Mouse (Mus musculus) T-helper 17 cell (primary cell): ENCODE measurements around the gene Ttc28.

Source experiments
- in situ Hi-C, 2 experiments: fragments of 300-600 bp; cut with MboI, MseI; formaldehyde crosslinking; loops; 1 replicate in 1 of 2; 2 replicates in 1 of 2; pipeline ENCODE4 v1.15.1; 2025; ENCODE audit warnings: high pct_unique_total_duplicates in 2 of 2

The Ttc28 gene

DNA sequence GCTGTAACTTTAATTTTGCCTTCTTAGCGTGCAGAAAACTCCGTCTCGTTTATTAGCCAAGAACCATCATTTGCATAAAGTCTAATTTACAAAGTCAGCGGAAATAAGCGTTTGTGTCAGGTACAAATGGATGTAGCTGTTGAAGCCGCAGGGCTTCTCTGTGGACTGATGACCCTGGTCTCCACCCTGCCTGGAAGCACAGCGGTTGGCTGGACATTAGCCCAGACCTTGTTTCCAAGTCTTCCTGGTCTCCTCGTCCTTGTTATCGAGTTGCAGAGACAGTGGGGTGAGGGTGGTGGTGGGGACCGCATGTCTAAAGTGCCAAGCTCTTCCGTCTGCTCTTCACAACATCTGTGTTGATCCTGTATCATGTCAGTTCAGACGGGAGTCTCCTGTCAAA, 246.1 kb downstream of the Ttc28 start:
- in situ Hi-C loops: loop anchor here in 1 of 2 experiments (25.0 kb wide), 1 partner anchor 1012 kb away; no protein-coding TSS in a partner anchor

- in situ Hi-C loops: loop anchor here in 1 of 2 experiments (25.0 kb wide), 1 partner anchor 1010 kb away; no protein-coding TSS in a partner anchor
Measured at GRCm38 (mm10) chr5:111127786-111128185, 248.2 kb downstream of the Ttc28 start.

GRCm38 (mm10) chr5:111130121-111130520, 250.5 kb downstream of the Ttc28 start:
- in situ Hi-C loops: loop anchor here in 1 of 2 experiments (25.0 kb wide), 1 partner anchor 1007 kb away; no protein-coding TSS in a partner anchor

- in situ Hi-C loops: loop anchor here in 1 of 2 experiments (25.0 kb wide), 1 partner anchor 1006 kb away; no protein-coding TSS in a partner anchor
Measured at GRCm38 (mm10) chr5:111131561-111131960, 252.0 kb downstream of the Ttc28 start.

- in situ Hi-C loops: loop anchor here in 1 of 2 experiments (25.0 kb wide), 1 partner anchor 1004 kb away; no protein-coding TSS in a partner anchor
Measured at GRCm38 (mm10) chr5:111133150-111133549, 253.5 kb downstream of the Ttc28 start.

- in situ Hi-C loops: loop anchor here in 1 of 2 experiments (25.0 kb wide), 1 partner anchor 1004 kb away; no protein-coding TSS in a partner anchor
Measured at GRCm38 (mm10) chr5:111133754-111134153, 254.2 kb downstream of the Ttc28 start.

- in situ Hi-C loops: loop anchor here in 1 of 2 experiments (25.0 kb wide), 1 partner anchor 1000 kb away; no protein-coding TSS in a partner anchor
Measured at GRCm38 (mm10) chr5:111137283-111137682, 257.7 kb downstream of the Ttc28 start.

GRCm38 (mm10) chr5:111137742-111138141, 258.1 kb downstream of the Ttc28 start:
- in situ Hi-C loops: loop anchor here in 1 of 2 experiments (25.0 kb wide), 1 partner anchor 1000 kb away; no protein-coding TSS in a partner anchor

DNA sequence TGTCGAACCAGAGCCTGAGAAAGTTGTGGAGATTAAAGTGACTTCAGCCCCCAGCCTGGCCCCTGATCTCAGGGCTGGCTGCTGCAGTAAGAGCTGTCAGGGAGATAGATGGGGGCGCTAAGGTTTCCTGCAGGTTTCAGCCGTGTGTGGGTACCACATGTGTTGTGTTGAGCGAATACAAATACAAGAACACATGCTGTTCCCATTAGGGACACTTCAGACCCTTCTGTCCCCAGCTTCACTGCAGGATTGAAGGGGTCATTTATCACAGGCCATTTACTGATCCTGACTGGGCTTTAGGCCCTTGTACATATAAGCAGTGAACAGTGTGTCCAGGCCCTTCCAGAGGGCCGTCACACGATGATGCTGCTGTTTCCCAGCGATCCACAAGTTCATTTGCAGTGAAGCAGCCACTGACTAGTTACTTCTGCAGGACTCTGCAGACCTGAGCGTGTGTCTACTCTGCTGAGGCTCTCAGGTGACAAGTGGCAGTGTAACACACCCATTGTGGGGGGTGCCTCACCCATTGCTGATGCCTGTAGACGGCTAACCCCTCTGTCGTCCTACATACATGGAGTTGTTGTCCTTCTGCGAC, 258.7 kb downstream of the Ttc28 start:
- in situ Hi-C loops: loop anchor here in 1 of 2 experiments (25.0 kb wide), 1 partner anchor 999 kb away; no protein-coding TSS in a partner anchor

DNA sequence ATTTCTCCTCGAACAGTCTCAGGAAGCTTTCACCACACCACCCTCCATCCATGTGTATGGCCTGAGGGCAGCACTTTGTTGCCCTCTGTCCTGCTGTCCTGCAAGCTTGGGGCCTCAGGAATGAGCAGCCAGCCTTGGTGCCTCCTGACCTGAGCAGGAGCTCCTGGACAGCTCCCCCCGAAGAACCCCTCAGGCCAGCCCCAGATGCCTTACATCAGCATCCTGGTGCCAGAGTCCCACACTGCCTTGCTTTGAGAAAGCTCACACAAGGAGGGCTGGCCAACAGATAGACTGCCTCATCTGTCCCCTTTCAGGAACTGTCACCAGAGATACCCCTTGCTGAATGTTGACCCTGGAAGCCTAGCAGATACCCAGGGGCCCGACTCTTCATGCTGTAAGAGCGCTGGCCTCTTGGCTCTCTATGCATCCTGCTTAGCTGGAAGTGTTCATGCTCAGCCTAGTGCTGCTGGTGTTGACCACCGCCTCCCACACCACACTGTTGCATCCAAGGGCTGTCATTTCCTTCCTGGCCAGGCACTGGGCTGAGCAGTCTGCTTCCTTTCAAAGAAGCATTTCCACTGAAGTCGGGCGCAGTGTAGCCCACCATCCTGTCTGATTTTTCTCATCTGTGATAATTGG, 259.4 kb downstream of the Ttc28 start:
- in situ Hi-C loops: loop anchor here in 1 of 2 experiments (25.0 kb wide), 1 partner anchor 998 kb away; no protein-coding TSS in a partner anchor

- in situ Hi-C loops: loop anchor here (10.0 to 25.0 kb wide), 2 partner anchors 665 to 998 kb away; no protein-coding TSS in a partner anchor
Measured at GRCm38 (mm10) chr5:111139622-111140021, 260.0 kb downstream of the Ttc28 start.

GRCm38 (mm10) chr5:111141139-111141885, 261.7 kb downstream of the Ttc28 start:
- in situ Hi-C loops: loop anchor here (10.0 to 25.0 kb wide), 2 partner anchors 667 to 996 kb away; no protein-coding TSS in a partner anchor

DNA sequence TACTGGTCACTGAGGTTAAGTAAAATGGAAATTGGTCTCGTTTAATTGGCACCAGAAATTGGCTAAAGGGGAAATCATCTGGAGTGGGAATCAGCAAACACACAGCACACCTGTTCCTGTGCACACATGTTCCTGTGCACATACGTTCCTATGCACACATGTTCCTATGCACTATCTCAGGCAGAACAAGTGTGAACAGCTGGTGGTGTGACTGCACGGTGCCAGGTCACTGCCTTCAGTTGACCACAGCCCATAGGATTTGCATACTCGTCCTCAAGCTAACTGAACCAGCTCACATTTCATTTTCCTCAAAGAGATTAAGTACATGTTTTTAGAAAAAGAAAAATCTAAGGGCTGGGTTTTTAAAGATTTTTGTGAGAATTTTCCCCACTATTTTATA, 263.2 kb downstream of the Ttc28 start:
- in situ Hi-C loops: loop anchor here (10.0 to 25.0 kb wide), 2 partner anchors 668 to 994 kb away; no protein-coding TSS in a partner anchor

DNA sequence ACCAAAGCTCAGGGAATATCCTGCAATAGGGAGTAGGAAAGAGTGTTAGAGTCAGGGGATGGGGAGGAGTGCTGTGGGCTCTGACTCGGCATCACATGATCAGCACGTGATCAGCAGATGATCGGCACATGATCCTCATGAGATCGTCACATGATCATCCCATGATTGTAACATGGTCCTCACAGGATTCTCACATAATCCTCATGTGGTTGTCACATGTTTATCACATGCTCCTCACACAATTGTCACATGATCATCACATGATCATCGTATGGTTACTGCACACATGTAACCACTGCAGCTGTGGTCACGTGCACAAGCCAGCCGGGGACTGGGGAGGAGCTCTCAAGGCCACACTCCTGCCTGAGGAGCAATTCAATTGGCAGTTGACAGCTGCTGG, 264.8 kb downstream of the Ttc28 start:
- in situ Hi-C loops: loop anchor here (10.0 to 25.0 kb wide), 2 partner anchors 670 to 993 kb away; no protein-coding TSS in a partner anchor

DNA sequence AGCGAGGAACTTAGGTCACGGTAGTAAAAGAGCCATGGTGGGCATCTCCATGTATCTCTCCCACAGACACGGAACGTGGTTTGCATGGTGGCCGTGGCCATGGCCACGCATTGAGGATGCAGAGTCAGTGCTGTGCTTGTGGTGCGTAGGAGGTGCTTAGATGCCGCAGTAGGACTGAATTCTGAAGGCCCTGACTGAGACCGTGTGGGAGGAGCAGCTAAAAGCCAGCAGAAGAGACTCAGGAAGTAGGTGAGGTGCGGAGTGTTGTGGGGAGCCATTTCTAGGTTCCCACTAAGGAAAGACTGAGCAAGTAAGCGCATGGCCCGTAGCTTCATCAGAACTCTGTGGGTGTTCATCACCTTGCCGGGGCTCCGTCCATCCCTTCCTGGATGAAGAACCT, 271.0 kb downstream of the Ttc28 start:
- in situ Hi-C loops: no loop called here

DNA sequence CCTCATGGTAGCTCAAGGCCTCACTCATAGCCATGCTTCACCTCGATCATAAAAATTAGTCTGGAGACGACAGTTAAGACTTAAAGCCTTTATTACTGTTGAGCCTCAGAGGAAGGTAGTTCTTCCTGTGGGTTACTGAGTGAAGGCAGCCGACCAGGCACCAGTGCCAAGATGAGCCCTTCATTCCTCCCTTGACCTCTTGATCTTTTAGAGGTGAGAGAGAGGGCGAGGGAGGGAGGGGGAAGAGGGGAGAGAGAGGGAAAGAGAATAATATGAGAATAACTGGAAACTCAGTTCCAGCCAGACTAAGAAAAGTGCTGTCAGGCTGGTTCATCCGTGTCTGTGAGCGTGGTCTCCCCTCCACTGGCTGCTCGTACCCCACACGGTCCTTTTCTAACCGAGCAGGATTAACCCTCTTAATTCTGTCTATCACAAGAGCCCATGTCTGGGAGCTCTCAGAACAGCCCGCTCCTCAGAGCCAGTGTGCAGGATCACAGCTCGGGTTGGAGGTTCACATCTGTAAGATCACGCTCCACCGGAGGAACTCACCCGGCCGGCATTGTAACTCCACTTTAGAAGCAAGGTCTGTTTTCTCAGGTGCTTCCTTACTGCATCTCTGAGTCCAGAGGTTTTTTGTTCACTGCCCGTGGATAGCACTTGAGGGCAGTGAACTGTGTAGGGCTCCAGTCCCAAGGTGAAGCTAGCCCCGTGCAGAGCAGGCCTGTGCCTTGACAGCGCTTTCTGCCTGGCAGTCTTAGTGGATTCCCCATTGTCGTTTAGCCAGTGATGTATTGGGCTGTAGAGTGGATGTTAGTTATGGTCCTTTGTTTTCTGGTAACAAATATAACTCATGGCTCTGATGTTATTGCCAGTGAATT, 272.5 kb downstream of the Ttc28 start:
- in situ Hi-C loops: no loop called here

DNA sequence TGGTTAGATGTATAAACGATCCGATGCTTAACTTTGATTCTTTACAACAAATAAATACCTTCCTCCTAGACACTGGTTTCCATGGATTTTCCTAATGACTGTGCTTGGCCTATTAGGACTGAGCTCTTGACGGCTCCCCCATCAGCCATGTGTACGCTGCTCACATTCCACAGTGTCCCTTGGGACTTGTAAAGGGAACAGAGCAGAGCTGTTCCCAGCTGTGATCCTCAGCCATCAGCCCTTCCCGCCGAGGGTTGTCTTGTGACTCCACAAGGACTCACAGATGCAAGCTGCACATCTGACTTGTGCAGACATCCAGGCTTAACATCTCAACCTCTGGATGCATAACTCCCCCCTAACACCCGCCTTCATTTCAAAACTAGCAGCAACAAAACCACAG, 275.0 kb downstream of the Ttc28 start:
- in situ Hi-C loops: no loop called here

DNA sequence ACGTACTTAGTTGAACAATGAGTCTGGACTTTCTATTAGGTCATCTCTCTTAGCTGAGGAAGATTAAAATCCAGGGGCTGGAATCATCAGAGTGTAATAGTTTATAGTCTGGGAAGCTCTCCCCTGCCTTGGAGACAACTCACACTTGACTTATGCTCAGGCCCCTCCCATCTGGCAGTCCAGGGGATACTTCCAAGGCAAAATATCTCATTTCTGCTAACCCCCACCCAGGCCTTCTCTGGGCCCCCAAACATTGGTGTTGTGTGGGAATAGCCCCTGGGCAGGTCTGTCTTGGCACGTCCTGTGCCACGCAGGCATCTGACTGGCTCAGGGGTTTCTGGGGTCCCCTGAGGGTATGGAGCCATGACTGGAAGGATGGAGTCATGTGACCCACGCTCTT, 275.7 kb downstream of the Ttc28 start:
- in situ Hi-C loops: no loop called here

DNA sequence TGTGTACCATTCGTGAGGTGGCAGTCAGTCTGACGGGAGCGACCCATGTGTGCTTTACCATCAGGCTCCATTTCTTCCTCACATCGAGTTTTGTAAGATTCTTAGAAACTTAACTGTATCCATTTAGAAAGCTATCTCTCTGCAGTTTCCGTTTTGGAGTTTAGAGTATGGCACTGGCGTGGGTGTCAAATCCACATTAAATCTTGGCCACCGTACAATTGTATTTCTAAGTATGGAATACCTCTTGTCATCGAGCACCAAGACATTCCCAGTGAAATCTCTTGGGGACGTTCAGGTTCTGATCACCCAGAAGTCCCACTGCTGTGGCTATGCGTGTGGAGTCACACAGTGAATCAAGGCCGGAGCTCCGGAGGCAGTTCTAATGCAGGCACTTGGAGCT, 276.3 kb downstream of the Ttc28 start:
- in situ Hi-C loops: no loop called here

- in situ Hi-C loops: no loop called here
Measured at GRCm38 (mm10) chr5:111158266-111158665, 278.7 kb downstream of the Ttc28 start.
